ENCODE assay signal across 14 mouse cellular contexts in the genomic region with DNA sequence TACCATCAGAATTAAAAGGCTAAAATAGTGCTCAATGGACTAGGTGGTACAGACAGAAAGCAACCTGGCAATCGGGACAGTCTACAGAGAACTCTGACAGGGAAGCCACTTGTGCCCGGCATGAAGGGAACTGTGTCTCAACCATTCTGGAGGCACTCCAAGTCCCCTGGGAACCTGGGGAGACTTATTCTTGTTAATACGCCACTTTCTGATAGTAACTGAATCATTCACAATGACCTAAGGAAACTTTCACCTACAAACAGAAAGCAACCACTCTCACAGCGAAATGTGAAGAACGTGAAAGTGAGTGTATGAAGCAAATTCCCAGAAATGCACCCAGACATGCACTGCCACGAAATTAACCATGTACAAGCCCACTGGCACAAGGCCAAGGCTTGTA.
A peak's percentile ranks its signal among the peaks of the same experiment; 100 is the strongest.
DNase-seq lines count a peak whose midpoint lies in the region; ATAC-seq and TF ChIP-seq lines count a peak whose summit lies in the region.
"Had no signal": no experiment of that assay in that cellular context is flagged by ENCODE, and none has a peak within 500 bp of the region (broad histone marks: within the 10 kb centered on the region; RNA-seq: fewer than 3 reads in every experiment).

No protein-coding gene starts in this region.

- H3K4me2 ChIP-seq in hindbrain, postnatal 0 days (ENCODE audit: low read depth, low read length), result no peak overlapping the region
- H3K4me2 ChIP-seq in hindbrain, embryonic 13.5 days, result no peak overlapping the region
- H3K4me2 ChIP-seq: hindbrain, embryonic 14.5 days had no signal

- no peaks in the 10 kb centered on the region for H3K36me3 ChIP-seq in hindbrain, postnatal 0 days (ENCODE audit: insufficient read depth, low read length)
- H3K36me3 ChIP-seq in hindbrain, embryonic 13.5 days, result peaks cover 5% of the 10 kb centered on the region; the same call in 1 of the 2 replicates

- H3K4me1 ChIP-seq in hindbrain, postnatal 0 days (ENCODE audit: insufficient read depth, low read length), result no peaks in the 10 kb centered on the region
- no peaks in the 10 kb centered on the region for H3K4me1 ChIP-seq in hindbrain, embryonic 13.5 days (replicated peaks)

- H3K4me3 ChIP-seq in hindbrain, postnatal 0 days (ENCODE audit: low read length), result no peak overlapping the region
- no peak overlapping the region for H3K4me3 ChIP-seq in hindbrain, embryonic 13.5 days

- TF ChIP-seq CTCF in hindbrain, postnatal 0 days (IDR thresholded peaks at IDR 0.05; ENCODE audit: low read depth), result no peak

- peak; percentile 39 for DNase-seq in hindbrain, postnatal 0 days (ENCODE audit: low spot score)
- peak; percentile 84 for DNase-seq in adrenal gland, postnatal 10 days
- DNase-seq in brain, adult 2 months (ENCODE audit: low read depth, low spot score), result peak; percentile 23
- DNase-seq in lung, postnatal 10 days, result peak; percentile 24
- DNase-seq in left cerebral cortex, adult 11 months (ENCODE audit: low spot score), result no peak
- no peak for DNase-seq in neural tube, embryonic 10.5 days (ENCODE audit: extremely low spot score, low spot score)
- DNase-seq: gastrocnemius, postnatal 14 days; kidney, adult 18-20 months; right cerebral cortex, postnatal 25 days; thymus, postnatal 36 days had no signal

- ATAC-seq in hindbrain, postnatal 0 days, result no peak
- no peak for ATAC-seq in hindbrain, embryonic 13.5 days (ENCODE audit: low FRiP score)
- ATAC-seq: forebrain, embryonic 14.5 days had no signal

- no peaks in the 10 kb centered on the region for H3K27me3 ChIP-seq in hindbrain, postnatal 0 days (ENCODE audit: insufficient read depth, low read length)
- no peaks in the 10 kb centered on the region for H3K27me3 ChIP-seq in hindbrain, embryonic 13.5 days
- H3K27me3 ChIP-seq: CH12.LX had no signal

- no peaks in the 10 kb centered on the region for H3K9me3 ChIP-seq in hindbrain, postnatal 0 days (ENCODE audit: low read length)
- no peaks in the 10 kb centered on the region for H3K9me3 ChIP-seq in hindbrain, embryonic 13.5 days

- no peak overlapping the region for H3K27ac ChIP-seq in hindbrain, postnatal 0 days
- no peak overlapping the region for H3K27ac ChIP-seq in hindbrain, embryonic 13.5 days
- H3K27ac ChIP-seq: hindbrain, embryonic 14.5 days had no signal

- no peak overlapping the region for H3K9ac ChIP-seq in hindbrain, postnatal 0 days (replicated peaks; ENCODE audit: low read length)
- no peak overlapping the region for H3K9ac ChIP-seq in hindbrain, embryonic 13.5 days
- H3K9ac ChIP-seq: hindbrain, embryonic 14.5 days had no signal

- 52% methylated on average over 6 of the region's 6 CpGs for WGBS in hindbrain, postnatal 0 days
- WGBS in hindbrain, embryonic 13.5 days, result 76% methylated on average over 6 of the region's 6 CpGs

Comparison
In these comparisons a context has a peak if more than half of its experiments do, and no peak if none do; other contexts are left out.
1. DNase-seq: peak in hindbrain, postnatal 0 days (single experiment), adrenal gland, postnatal 10 days (single experiment), brain, adult 2 months (single experiment) and lung, postnatal 10 days (single experiment); none in left cerebral cortex, adult 11 months (single experiment) and neural tube, embryonic 10.5 days (single experiment).